Mouse (Mus musculus) embryo, embryonic 10.5 days (tissue): ENCODE data around the gene 1810049J17Rik.
A peak's percentile ranks its signal among the peaks of the same experiment; 100 is the strongest.

Experiments
- DNase-seq: peaks from one replicate; pipeline ENCODE4 v3.0.0-alpha.2; 2015; ENCODE audit warnings: low spot score

1810049J17Rik gene

DNA sequence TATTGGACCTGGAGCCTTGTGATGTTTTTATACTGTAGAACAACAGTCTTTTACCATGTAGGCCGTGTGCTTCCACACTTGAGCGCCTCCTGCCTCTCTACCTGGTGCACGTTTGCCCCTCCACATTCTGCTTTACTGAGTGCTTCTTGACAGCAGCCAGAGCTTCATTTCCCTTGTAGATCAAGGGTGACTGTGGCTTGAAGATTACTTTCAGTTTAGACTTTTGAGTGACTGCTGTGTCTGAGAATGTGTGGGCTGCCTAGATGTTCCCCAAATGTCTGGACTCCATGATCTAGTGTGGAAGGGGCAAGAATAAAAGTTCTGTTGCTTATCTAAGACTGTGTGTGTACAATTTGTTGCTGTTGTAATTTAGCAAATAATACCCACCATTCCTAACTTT lies 27.3 kb upstream of the 1810049J17Rik start:
- DNase-seq, result no peak

DNA sequence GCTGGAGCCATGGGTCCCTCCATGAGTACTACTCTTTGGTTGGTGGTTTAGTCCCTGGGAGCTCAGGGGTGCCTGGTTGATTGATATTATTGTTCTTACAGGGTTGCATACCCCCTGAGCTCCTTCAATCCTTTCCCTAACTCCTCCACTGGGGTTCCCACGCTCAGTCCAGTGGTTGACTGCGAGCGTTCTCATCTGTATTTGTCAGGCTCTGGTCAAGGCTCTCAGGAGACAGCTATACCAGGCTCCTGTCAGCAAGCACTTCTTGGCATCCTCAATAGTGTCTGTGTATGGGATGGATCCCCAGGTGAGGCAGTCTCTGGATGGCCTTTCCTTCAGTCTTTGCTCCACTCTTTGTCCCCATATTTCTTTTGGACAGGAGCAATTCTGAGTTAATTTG lies 25.2 kb upstream of the 1810049J17Rik start:
- DNase-seq, result no peak

DNA sequence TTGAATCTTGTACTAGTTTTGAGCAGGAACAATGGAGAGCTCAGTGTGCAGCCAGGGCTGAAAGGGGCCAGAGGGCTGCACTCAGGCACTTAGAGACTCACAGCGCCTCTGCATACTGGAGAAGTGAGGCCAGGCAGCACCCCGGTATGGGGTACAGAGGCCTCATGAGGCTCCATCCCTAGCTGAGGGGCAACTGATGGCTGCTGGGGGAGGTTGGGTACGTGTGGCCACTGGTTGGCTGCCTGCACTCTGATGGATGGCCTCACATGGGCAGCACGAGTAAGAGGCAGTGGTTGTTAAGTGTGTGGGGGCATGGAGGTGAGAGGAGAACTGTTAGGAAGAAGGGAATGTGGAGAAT lies 19.7 kb upstream of the 1810049J17Rik start:
- DNase-seq, result peak; percentile 39

DNA sequence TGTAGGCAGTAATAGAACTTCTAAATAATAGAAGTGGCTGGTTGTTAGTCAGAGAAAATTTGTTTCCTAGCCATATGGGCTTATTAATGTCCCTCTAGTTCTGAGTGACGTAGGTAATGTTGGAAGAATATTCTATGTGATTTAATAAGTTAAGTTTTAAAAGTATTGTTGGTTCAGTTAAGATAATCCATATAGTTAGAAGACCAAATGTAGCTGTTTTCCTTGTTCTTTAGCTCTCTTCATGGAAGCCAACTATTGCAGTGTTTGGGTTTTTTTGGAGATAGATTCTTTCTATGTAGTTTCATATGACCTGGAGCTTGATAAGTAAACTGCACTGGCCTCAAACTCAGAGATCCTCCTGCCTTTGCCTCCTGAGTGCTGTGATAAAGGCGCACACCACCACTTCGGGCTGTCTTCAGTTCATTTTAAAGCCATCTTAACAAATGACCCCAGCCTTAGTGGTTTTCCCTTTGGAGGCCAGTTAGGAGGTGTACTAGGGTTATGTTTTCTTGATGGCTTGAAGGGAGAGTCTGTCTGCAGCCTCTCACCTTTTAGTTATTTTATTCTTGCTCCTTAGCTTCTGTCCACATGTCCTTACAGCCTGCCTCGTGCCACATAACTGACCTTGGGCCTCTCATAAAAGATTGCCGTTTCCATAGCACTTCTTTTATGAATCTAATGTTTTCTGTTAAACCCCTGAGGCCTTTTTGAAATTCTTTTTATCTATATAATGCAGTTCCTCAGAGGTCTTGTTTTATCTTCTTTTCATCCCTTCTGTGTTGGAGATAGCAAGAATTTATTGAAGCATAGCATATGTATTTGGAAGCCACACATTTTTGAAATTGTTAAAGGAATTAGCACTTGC lies 19.1 kb upstream of the 1810049J17Rik start:
- DNase-seq, result peak; percentile 13

DNA sequence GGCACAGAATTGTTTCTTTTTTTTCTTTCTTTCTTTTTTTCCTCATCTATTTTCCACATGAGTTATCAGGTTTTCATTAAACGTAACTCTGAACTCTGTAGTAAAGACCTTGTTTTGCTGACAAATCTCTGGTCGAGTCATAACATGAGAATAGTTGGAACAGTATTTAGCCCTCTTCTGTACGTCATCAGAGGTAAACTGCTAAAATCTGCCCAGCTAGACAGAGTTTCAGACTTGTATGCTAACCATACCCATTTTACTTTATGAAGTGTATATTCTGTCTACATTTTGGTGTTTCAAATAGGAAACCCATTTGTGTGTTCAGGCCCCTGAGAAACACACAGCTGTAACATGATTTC lies 16.1 kb upstream of the 1810049J17Rik start:
- no peak for DNase-seq

DNA sequence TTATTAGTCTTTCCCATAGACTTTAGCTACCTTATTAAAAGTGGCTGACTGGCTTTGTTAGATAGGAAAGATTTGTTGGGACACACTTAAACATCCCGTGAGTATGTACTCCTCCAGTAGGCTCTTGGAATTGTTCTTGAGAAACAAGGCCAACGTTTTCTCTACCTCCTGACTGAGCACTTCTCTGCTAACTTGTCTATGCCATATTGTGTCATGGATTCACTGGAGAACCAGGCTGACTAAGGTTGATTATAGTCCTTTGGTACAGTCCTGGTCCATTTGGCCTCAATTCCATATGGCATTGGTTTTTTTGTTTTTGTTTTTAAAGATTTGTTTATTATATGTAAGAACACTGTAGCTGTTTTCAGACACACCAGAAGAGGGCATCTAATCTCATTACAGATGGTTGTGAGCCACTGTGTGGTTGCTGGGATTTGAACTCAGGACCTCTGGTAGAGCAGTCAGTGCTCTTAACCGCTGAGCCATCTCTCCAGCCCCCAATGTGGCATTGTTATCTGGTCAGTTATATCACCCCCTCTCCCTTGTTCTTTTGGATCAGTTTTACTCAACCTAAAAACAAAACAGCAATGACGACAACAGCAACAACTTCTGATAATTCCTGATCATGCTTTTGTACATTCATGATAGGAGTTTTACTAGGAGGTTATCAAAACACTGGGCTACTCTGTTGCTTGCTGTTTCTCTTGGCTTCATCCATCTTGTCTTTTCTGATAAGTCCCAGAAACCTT lies 15.5 kb upstream of the 1810049J17Rik start:
- DNase-seq, result no peak

DNA sequence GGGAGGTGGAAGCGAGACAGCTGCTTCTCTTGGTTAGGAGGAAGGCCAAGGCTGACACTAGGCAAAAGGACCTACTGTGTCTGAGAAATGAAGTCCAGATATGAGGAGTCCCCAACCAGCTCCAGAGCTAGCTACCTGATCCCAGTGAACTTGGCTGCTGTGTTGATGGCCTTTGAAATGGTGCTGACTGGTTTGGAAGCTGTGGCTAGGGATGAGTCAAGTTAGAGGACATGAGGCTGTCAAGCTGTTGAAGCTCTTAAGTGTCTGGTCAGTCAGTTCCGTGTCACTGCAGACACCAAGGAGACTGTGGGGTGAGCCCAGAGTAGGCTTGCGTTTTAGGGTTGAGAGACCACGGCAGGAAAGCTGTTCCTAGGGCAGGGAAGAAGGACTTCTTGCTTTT lies 12.7 kb upstream of the 1810049J17Rik start:
- DNase-seq, result no peak

DNA sequence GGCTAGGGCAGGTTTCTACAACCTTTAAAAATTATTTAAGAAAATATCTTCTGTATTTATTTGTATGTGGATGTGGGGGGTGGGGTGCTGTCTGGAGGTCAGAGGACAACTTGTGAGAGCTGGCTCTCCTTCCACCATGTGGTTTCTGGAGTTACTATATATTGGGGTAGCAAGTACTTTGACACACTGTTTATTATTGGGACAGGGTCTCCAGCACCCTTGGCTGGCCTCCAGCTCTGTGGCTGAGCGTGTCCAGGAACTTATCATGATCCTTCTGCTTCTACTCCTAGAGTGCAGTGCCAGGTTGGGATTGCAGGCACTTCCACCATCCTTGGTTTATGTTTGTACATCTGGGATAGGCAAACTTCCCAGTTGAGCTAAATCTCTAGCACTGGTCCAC lies 9.6 kb upstream of the 1810049J17Rik start:
- no peak for DNase-seq

DNA sequence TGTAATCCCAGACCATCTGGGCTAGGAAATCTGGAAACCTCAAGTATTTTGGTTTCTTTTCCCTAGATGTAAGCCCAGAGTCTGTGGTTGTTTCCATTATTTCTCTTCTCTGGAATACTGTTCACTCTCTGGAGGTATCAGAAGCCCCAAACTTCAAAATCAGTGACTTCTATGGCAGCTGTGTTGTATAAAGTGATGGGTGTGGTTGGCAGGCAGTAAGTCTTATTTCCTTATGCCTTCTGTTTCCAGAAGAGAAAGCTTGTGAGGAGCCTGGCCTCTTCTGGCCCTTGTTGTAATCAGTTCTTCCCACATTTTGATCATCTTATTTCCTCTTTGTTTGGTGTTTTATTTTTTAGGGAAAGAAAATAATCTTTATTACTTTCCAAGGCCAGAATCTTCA lies 9.2 kb upstream of the 1810049J17Rik start:
- DNase-seq, result no peak

DNA sequence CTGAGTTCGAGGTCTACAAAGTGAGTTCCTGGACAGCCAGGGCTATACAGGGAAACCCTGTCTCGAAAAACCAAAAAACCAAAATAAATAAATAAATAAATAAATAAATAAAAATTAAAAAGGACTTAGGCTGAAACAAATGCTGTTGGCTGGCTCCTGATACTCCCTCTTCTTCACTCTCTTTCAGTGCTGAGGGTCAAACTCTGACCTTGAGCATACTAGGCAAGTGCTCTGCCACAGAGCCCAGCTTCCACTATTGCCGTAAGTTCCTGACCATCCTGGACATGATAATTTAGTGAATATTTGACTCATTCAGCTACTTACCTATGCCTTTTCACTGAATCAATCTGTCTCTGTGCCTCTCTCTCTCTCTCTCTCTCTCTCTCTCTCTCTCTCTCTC lies 8.7 kb upstream of the 1810049J17Rik start:
- no peak for DNase-seq

DNA sequence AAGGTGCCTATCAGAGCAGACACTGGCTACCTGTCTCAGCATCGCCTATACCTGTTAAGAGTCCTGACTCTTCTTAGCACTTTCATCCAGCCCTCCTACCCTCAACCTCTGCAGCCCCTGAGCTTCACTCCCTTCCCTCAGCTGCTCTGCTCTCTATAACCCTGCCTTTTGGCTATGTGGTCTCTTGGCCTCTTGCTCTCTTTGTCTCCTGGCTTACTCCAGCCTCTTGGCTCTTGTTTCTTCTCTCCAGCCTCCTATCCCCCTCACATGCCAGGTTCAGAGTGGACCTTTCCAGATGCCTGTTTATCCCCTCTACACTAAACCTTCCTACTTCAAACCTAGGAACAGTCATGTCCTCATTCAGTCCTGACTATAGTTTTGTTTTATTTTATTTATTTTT lies 2.6 kb upstream of the 1810049J17Rik start:
- DNase-seq, result no peak

DNA sequence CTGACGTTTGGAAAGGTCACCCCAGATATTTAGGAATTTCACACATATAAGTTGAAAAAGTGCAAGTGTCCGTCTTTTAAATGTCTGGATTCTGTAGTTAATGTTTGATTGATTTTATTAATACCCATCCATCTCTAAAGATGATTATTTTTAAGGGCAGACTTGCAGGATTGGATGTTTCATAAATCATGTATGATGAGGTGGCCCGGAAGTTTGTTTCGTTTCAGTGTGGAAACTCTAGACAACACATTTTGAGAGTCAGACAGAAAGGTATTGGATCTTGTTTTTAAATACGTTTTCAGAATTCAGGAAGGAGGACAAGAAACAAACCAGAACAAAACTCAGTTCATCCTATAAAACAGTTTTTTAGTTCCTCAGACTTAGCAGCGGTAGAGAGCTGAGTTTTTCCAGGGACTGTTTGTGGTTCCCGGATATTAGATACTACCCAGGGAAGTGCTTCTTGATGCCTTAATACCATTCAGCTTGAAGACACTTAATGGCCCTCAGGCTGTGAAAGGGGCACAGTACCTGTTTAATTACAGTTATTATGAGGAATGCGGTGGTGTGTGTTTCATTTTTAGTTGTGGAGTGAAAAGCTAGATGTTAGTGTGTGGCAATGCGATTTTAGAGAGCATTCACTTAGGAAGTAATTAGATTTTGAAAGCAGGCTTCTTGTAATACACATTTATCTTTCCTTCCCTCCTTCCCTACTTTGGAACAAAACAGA lies 1.1 kb upstream of the 1810049J17Rik start:
- peak; percentile 28 for DNase-seq

DNA sequence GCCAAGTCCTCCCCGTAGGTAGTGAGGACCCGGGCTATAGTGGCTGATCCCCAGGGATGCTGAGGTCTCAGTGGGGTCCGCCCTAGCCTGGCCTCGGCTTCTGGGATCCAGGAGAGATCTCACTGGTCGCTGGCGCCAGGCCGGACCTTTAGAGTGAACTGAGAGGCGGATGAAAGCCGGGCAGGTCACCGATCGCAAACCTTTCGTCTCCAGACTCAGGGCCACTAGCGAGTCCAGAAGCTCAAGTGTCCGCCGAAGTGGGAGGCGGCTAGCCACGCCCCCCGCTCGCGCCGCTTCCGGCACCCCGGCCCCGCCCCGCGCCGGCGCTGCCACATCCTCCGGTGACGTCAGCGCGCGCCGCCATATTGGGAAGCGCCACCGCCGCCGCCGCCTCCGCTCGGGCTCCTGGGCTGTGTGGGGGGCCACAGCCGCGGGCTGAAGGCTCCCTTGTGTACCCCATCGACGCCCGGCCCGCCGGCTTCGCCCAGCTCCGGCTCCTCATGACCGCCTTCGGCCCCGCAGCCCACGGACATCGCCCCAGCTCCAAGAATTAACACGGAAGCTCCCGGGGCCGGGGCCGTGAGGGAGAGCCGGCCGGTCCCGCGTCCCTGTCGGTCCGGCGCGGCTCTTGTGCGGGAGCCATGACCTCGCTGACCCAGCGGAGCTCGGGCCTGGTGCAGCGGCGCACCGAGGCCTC lies 460 bp downstream of the 1810049J17Rik start, which contains the start of gene Golph3:
Gene Golph3, plus strand, starts transcription at position 360 of the 697 bp plus-strand sequence.
- DNase-seq, result peak; percentile 97

DNA sequence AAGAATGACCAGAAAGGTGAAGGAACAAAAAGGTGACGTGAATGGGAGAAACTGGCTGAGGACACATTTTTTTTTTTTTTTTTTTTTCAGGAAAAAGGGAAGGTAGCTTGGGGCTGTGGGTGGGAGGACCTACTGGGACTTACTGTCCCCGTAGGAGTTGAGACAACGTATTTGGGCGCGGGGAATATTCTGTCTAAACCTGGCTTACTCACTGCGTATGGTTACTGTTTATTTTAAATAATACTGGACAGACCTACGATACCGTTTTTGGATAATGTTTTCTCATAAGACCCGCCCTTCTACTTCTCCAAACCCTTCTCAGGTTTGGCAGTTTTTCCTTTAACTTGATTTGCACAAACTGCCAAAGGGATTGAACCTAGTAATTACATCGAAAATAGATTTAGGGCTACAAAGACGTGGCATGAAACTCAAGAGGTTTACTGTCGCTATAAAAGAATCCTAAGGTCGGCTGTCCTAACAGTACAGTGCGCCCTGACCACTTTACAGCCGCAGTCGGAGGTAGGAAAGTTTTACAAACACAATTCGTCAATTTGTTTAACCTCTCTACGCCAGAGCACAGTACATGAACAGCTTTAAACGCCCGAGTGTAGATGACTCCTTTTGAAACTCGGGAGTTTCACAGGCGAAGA lies 1.1 kb downstream of the 1810049J17Rik start:
- DNase-seq, result no peak

DNA sequence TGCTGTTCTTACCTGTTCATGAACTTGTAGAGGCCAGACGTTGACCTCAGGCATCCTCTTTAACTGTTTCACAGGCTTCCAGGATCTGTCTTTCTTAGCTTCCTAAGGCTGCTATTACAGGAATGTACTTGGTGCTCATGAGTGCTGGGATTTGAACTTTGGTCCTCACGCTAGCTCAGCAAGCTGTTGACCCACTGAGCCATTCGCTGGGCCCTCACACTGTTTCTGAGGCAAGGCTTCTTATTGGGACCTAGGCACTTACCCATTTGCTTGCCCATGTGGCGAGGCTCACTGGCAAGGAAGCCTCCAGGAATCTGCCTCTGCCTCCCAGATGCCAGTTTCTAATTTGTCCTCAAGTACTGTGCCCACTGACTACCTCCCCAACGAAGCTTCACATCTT lies 1.8 kb downstream of the 1810049J17Rik start:
- peak; percentile 6 for DNase-seq

DNA sequence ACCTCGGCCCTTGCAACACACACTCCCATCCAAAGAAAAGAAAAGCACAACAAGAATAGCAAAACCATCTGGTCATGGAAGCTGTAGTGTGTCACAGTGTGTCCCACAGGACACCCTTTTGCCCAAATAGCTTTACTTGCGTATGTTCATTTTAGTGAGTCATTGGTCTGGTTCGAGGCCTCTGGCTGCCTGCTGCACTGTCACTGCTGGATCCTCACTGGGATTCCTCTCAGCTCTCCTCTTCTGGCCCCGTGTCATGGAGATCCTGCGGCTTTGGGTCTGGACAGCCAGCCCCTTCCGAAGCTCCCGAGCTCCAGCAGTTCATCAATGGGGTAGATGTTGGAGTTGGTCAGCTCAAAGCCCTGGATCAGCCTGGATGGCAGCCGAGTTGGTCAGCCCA lies 3.2 kb downstream of the 1810049J17Rik start:
- DNase-seq, result no peak

DNA sequence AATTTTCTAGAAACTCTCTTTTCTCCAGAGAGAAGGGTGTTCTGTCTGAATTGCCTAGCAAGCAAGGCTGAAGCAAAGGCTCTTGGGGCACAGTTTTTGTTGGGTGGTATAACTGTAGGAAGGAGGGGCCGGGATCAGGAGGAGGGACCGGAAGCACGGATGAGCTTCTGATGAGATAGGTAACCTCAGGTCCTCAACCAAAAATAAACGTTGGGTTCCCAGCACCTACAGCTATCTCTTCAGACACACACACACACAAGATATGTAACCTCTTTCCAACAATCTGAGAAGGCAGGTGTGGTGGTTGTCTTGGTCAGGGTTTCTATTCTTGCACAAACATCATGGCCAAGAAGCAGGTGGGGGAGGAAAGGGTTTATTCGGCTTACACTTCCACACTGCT lies 4.4 kb downstream of the 1810049J17Rik start:
- no peak for DNase-seq

DNA sequence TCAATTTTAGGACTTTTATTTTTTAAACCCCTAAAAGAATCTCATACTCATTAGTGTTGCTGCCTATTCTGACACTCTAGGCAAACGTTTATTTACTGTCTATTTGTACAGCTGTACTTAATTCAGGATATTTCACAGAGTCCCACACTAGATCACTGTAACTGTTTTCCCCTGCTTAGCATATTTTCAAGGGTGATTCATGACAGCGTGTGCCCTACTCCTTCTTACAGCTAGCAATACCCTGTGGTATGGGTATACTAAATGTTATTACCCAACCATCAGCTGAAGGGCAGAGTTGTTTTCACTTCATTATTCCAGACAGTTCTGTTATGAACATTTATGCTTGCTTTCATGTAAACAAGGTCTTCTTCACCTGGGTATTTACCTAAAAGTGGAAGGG lies 5.7 kb downstream of the 1810049J17Rik start:
- DNase-seq, result no peak

DNA sequence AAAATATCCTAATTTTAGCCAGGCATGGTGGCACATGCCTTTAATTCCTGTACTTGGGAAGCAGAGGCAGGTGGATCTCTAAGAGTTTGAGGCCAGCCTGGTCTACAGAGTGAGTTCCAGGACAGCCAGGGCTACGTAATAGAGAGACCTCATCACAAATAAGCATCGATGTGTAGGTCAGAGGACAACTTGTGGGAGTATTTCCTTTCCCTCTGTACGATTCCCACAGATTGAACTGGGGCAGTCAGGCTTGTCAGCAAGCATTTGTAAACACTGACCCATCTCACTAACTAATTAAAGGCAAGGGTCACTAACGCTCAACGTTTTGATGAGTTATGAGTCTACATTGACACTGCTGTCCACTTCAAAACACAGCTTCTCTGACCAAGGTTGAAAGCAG lies 7.1 kb downstream of the 1810049J17Rik start:
- no peak for DNase-seq

DNA sequence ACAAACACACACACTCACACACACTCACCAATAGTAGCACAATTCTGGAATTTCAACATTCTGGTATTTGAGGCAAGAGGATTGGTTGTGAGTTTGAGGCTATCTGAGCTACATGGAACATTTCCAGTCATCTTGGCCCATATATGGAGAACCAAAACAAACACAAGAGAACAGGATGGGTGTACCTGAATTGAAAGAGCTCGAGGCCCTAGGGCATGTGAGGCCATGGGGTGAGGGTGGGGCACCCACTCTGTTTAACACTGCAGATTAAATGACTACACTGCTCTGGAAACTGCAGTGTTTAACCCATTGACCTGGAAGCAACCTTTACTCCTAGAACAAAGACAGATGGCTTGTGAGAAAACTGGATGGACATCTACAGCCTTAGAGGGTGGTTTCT lies 8.4 kb downstream of the 1810049J17Rik start:
- no peak for DNase-seq

DNA sequence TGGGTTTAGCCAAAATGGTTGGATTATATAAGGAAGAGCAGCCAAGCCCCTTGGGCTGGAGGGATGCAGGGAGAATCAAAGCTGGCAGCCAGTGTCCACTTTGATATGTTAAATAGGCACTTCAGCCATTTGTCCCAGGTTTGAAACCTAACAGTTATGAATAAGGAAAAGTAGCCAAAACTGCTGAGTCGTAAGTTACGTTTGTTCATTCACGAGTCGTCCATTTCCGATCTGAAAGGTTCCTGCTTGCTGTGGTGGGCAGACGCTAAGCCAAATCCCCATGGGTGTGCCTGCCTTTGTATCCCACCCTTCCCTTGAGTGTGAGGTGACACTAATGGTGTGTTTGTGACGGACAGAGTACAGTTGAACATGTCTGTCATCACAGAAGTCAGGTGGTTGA lies 10.2 kb downstream of the 1810049J17Rik start:
- no peak for DNase-seq

DNA sequence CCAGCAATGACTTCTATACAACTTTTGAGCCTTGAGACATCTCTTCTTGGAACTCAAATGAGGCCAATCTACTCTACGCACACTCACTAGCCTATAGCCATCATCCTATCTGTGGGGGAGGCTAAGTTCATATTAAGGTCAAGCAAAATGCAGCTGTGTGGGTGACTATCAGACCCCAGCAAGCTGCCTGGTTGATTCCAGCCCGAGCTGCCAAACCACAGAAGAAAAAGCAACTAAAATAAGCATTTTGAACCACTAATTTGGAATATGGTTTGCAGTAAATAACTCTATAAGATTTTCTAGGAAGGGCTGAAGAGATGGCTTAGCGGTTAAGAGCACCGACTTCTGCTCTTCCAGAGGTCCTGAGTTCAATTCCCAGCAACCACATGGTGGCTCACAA lies 11.0 kb downstream of the 1810049J17Rik start:
- no peak for DNase-seq
